Mouse (Mus musculus) kidney, adult 18-20 months (tissue): Measurements from ENCODE around the gene Ripk1.
"Not testable (repeated sequence)": the region's sequence is repeated elsewhere in the genome, so short reads cannot be mapped to it uniquely, and the experiment has no call there.

Source experiments
- DNase-seq: peaks from one replicate; pipeline ENCODE4 v3.0.0; 2021

The Ripk1 gene

GRCm38 (mm10) chr13:34038901-34039341 is 36.8 kb downstream of the Ripk1 start:
- peak; percentile 65 for DNase-seq

DNA sequence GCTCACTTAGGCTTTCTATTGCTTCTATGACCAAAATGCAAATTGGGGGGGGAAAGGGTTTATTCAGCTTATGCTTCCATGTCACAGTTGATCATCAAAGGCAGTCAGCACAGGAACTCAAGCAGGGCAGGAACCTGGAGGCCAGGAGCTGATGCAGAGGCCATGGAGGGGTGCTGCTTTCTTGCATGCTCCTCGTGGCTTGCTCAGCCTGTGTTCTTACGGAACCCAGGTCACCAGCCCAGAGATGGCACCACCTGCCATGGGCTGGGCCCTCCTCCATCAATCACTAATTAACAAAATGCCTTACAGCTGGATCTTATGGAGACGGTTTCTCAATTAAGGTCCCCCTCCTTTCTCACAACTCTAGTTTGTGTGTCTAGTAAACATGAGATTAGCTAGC is 37.9 kb downstream of the Ripk1 start:
- no peak for DNase-seq

DNA sequence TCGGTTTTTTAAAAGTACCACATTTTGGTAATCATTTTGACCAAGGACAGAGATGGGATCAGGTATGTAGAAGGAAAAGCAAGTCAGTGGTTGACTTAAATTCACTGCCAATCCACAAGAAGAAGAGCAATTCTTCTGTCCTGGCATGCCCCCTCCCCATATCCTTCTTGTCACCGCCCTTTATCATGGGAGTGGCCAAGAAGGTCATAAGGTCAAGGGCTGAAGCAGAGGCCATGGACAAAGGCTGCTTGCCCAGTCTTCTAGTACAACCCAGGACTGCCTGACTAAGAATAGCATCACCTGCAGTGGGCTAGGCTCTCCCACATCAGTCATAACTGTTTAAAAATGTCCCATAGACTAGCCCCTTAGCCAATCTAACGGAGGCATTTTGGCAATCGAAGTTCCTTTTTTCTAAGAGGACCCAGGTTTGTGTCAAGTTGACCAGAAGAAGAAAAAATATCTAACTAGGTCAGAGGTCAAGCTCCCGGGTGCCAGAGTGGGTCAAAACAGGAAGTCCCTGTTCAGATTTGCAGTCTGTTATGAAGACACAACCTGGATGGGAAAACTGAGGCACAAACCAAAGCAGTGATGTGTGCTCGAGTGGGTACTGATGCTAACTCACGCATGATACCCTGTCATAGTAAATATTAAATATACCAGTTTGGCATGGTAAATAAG is 41.7 kb downstream of the Ripk1 start:
- DNase-seq: no peak

DNA sequence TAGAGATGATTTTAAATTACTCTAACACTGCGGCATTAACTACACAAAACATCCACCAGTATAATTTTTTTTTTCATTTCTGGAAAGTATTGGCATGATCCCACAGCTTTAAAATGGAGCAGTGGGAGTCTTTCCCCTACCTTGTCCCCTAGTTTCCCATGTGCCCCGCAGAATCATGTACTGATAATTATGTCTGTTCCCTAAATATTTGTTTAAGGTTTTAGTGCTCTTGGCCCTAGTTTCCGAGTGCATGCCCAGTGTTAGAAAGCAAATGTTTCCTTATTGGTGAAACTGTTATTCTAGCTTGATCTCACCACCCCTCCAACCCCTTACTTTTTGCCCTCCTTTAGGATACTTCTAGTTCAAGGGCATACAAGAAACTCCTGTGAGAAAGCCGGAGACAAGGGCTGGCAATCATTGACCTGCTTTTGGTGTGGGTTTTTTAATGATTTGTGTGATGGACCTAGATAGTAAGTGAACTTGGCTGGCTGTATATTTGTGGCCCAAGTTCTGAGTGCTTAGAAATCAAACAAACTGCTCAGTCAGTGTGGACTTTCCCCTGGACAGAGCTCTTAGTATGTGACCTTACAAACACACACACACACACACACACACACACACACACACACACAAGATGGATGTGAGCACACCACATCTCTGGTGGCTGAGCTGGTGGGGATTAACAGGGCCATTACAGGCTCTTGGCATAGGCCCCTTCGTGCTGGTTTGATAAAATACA is 43.5 kb downstream of the Ripk1 start:
- peak; percentile 56 for DNase-seq

DNA sequence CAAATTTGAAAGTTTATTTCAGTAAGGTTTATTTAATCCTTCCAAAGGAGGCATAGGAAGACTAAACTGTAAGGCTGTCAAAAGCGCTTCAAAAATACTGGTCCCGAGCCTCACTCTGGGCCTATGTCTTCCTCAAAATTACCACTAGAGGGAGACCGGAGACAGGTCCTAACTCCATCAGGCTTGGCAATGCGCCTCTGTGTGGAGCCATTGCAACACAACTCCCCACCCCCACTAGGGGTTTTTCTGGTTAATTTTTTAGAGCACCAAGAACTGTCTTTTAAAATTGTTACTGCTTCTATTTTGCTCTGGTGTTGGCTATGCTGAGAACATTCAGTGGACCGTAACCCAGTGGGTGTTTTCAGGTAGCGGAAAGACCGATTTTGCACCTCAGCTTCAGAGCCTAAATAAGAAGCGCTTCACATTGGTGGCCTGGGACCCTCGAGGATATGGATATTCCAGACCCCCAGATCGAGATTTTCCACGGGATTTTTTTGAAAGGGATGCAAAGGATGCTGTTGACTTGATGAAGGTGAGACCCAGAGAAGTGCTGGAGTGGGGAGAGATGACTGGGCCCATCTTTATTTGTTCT is 44.4 kb downstream of the Ripk1 start:
- DNase-seq: peak; percentile 87

GRCm38 (mm10) chr13:34047526-34047925 is 45.4 kb downstream of the Ripk1 start:
- no peak for DNase-seq

GRCm38 (mm10) chr13:34050479-34050878 is 48.3 kb downstream of the Ripk1 start:
- no peak for DNase-seq

DNA sequence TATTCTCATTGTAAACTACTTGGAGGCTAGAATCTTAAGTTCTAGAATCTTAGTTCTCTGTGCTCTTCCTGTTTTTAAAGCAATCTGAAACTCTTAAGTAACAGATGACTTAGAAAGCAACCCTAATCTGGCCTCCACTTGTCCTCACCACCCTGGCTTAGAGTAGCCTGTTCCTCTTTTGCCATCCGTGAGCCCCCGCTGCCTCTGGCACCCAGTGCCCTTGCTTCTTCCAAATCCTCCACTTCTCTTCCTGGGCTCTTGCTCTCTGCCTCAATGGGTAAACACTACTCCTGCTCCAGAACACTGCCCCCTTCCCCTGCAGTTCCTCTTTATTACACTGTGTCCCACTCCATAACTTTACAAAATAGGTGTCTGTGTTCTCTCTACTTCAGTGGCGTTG is 49.5 kb downstream of the Ripk1 start:
- no peak for DNase-seq

DNA sequence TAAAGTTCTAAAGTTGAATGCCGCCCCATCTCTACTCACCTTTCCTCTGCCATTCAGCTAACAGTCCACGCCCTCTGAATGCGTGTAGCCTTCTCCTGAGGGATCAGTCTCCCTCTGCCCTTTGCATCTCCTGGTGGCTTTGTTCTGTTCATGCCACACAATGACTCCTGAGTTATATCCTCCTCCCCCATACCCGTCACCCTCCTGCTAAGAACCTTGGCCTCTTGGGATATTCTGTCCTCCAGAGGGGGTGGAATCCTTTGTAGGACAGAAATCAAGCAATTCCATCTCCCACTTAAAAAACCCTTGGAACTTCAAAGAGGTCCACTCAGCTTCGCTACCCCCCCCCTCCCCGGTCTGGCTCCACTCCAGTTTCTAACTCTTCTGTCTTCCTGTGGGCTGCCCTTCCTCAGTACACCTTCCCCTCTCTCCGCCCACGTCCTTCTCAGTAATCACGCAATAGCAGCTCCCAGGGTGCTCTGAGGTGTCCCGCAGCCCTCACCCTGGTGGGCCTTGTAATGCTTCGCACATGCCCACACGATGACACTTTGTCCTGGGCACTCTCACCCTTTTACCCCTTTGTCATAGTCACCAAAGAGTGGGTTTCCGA is 51.6 kb downstream of the Ripk1 start:
- DNase-seq: no peak

DNA sequence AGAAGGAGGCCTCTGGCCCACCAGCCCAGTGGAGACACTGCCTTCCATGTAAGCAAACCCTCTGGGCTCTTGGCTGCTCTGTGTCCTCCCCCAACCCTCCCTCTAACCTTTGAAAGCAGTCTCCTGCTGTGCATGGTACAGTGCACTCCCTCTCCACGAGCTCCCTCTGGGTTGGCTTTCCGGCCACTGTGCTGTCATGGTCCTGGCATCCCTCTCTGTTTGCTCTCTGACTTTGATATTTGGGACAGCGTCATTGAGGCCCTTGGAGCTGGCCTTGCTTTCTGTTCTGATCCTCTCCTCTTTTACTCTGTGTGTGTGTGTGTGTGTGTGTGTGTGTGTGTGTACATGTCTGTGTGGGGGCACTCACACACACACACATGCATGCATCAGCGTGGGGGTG is 52.2 kb downstream of the Ripk1 start:
- no peak for DNase-seq

DNA sequence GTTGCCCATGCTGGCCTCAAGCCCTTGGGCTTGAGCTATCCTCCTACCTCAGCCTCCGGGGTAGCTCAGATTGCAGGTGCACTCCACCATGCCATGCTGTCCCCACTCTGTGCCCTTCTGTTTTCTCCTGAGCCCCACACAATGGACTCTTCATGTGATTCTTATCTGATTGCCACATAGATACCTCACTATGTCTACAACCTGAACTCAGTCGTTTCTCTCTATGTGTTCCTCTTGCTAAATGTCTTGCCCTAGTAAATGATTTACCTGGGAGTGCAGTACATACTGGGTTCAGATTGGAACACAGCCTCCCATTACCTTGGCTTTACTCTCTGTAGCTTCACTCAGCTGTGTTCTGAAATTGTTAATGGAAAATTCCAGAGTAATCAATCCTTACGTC is 52.8 kb downstream of the Ripk1 start:
- DNase-seq: no peak

- DNase-seq: no peak
Observed at GRCm38 (mm10) chr13:34057252-34057651, 55.1 kb downstream of the Ripk1 start.

- DNase-seq: no peak
Observed at GRCm38 (mm10) chr13:34060061-34060460, 57.9 kb downstream of the Ripk1 start.

DNA sequence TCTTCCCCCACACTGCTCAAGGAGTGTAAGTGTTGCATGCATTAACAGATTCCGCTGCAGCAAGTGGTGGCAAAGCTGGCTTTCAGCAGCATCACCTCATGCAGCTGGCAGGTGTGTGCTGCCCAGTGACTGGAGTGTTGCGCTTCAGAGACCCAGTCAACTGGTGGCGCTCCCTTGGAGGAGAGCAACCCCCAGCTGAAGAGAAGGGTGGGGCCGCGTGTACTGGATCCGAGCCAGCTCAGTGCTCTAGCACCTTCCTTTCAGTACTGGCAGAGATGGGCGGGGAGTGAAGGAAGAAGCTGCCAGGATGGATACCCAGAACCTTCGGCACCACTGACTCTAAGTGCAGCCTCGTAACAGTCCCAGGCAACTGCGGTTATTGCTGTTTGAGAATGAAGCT is 60.3 kb downstream of the Ripk1 start:
- DNase-seq: no peak

GRCm38 (mm10) chr13:34066351-34066750 is 64.2 kb downstream of the Ripk1 start:
- no peak for DNase-seq

DNA sequence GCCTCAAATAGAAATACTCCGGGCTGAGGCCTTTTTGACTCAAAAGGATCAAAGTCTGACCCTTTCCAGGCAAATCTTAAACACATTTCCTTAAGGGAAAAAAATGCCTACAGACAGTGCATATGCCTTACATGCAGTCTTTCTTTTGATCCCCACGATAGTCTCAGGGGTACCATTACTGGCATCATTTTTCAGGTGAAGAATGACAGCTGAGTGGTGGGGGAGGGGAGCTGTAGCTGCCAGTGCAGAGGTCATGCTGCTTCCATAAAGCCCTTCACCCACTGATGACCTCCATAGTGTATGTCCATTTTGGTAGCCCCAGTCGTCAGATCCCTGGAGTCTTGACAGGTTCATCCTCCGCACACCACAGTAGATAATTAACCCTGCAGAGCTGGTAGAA is 68.1 kb downstream of the Ripk1 start:
- no peak for DNase-seq

DNA sequence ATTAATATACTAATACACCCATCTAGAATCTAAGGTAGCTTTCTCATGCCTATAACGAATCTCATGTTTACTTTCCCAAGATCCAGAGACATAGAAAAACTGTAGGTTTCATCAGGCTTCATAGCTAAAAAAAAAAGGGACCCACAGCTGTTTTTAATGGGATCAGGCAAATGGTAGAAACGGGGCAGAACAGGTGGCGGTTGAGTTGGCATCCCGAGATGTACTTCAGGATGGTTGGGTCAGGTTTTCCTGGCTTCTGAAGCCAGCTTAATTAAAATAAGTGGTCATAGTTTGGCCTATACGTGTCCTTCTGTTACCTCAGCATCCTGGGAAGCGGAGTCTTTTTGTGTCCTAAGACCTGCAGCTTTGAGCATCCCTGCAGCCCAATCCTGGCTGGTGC is 69.7 kb downstream of the Ripk1 start:
- DNase-seq: no peak

- no peak for DNase-seq
Observed at GRCm38 (mm10) chr13:34072847-34073246, 70.7 kb downstream of the Ripk1 start.

GRCm38 (mm10) chr13:34074441-34074840 is 72.3 kb downstream of the Ripk1 start:
- not testable (repeated sequence) for DNase-seq

DNA sequence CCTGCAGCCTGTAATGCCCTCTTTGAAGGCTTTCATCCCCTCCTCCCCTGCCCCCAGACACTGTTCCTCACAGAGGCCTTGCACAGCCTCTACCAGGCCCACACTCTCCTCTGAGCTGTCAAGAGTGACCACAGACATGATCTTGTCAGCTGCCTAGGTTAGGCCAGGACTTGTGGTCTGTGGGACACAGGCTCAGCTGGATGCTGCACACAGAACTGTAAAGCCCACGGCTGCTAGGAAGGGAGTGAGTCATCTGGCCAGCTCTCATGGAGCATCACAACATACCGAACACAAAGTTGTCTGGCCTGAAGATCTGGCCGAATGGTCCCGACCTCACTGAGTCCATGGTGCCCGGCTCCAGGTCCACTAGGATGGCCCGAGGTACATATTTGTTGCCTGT is 73.7 kb downstream of the Ripk1 start:
- not testable (repeated sequence) for DNase-seq

DNA sequence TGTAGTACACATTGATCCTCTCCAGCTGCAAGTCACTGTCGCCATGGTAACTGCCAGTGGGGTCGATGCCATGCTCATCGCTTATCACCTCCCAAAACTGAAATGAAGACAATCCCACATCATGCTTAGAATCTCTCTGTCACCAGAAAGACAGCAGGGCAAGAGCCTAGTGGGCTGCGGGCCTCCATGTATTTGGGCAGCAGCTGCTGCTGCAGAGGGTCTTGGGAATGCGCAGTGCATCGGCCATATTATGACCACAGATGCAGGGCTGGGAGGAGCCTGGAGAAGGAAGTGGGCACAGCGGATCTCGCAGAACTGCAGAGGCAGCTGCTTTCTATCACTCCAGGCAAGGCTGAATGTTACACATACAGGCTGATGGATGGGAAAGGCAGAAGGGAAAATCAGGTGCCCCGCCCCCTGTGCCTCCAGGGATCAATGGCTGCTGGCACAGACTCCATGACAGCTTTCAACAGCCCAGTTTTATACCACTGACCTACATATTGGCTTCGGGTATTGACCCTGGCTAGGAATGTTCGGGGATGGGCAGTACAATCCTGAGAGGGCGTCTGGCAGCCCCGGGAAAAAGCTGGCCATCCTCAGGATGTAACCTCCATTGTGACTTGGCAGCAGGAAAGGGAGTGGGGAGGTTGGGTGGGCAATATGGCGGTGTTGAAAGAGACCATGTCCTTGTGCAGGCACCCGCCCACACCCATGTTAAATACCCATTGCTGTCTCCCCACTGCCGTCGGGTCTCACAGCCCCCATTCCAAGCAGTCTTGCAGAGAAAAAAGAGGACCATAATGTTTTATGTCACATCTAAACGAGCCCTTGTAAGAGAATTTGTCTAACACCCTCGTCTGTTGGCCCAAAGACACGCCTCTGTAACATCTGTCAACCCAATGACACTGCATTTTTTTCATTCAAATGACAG is 74.7 kb downstream of the Ripk1 start:
- peak; percentile 39 for DNase-seq

GRCm38 (mm10) chr13:34077492-34078271 is 75.5 kb downstream of the Ripk1 start, which contains the start of gene Tubb2a:
Tubb2a (minus strand) TSS chr13:34078007.
- DNase-seq: peak; percentile 92
